Mouse (Mus musculus): ENCODE results near the gene 1600002K03Rik.

Gene 1600002K03Rik

GRCm38 (mm10) chr10:80167460-80168037 lies 5.2 kb upstream of the 1600002K03Rik start:
- DNase-seq (ENCODE audit: low spot score in 2 of 2): peak; percentile 96 to 97

DNA sequence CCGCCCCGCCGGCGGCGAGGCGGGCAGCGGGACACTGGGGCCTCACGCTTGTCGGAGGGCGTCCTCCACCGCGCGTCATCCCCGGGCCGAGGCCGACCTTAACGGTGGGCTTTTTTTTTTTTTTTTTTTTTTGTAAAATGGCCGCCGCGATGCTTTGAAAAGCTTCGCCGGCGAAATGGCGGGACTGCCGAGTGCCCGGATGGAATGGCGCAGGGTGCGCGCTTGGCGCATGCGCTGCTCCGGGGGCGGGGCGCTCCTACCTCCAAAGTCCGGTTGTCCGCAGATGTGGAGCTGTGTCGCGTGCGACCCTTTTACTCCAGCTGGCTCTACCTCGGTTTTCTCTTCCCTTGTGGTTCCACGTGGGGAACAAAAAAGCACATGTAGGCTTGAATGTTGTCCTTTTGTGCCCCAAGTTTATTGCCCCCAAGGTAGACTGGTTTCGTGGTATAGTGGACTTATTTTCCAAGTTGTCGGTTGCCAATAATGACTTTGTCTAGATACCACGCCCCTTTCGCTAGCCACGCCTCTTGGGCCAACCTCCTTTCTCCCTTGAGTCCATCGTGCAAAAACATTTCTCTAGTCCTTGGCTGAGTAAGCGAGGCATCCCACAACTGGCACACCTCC lies 4.6 kb upstream of the 1600002K03Rik start:
- DNase-seq (ENCODE audit: low spot score in 2 of 2): peak; percentile 82 to 89

DNA sequence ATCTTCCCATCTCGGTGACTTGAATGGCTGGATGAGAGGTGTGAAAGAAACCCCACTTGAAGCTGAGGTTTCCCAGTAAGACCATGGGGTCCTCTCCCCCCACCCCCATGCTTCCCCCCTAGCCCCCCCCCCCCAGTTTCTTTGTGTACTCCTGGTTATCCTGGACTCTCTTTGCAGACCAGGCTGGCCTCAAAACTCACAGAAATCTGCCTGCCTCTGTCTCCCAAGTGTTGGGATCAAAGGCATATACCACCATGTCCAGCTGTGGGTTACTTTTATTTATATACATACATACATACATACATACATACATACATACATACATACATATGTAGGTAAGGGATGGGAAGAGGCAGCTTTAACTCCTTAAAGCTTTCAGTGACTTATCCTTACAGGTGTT lies 3.7 kb upstream of the 1600002K03Rik start:
- DNase-seq (ENCODE audit: low spot score in 2 of 2): no peak

GRCm38 (mm10) chr10:80169651-80170050 lies 3.1 kb upstream of the 1600002K03Rik start:
- DNase-seq (ENCODE audit: low spot score in 2 of 2): no peak

DNA sequence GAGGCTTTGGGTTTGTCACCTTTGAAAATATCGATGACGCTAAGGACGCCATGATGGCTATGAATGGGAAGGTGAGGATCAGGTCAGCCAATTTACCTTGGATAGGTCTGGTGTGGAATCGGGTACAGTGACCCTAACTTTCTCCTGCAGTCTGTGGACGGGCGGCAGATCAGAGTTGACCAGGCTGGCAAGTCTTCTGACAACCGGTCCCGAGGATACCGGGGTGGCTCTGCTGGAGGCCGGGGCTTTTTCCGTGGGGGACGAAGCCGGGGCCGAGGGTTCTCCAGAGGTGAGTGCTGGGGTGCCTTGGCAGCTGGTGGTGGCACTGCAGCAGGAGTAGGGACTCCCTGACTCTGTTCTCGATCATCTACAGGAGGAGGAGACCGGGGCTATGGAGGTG lies 2.7 kb upstream of the 1600002K03Rik start:
- no peak for DNase-seq (ENCODE audit: low spot score in 2 of 2)

DNA sequence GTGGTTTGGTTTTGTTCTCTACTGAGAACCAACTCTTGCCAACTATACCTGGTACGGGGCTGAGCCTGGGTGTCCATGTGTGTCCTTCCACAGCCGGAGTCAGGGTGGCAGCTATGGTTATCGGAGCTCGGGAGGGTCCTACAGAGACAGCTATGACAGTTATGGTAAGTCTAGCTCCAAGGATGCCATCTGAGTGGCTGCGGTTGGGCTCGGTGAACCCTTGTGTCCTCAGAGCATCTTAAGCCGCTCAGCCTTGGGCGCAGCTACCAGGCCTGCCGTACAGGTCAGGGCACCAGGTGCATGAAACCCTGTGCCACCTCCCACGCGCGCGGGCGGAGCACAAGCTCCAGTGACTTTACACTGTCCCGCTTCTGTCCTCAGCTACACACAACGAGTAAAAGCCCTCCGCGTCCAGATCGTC lies 2.1 kb upstream of the 1600002K03Rik start:
- DNase-seq (ENCODE audit: low spot score in 2 of 2): no peak

DNA sequence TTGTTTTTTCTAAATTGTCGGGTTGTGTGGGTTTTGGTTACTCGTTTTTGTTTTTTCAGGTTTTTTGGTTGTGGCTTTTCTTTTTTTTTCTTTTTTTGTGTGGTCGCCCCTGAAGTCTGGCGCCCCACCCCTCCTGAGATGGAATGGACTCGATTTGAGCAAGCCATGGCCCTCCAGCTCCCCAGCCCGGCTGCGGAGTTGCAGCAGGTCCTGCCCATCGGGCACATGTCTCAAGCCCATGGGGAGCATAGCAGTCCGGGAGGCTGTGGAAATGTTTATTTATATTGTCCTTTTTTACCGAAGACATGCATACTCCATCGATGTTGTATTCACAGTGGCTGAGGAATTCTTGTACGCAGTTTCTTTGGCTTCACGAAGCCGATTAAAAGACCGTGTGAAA lies 1.5 kb upstream of the 1600002K03Rik start:
- no peak for DNase-seq (ENCODE audit: low spot score in 2 of 2)

DNA sequence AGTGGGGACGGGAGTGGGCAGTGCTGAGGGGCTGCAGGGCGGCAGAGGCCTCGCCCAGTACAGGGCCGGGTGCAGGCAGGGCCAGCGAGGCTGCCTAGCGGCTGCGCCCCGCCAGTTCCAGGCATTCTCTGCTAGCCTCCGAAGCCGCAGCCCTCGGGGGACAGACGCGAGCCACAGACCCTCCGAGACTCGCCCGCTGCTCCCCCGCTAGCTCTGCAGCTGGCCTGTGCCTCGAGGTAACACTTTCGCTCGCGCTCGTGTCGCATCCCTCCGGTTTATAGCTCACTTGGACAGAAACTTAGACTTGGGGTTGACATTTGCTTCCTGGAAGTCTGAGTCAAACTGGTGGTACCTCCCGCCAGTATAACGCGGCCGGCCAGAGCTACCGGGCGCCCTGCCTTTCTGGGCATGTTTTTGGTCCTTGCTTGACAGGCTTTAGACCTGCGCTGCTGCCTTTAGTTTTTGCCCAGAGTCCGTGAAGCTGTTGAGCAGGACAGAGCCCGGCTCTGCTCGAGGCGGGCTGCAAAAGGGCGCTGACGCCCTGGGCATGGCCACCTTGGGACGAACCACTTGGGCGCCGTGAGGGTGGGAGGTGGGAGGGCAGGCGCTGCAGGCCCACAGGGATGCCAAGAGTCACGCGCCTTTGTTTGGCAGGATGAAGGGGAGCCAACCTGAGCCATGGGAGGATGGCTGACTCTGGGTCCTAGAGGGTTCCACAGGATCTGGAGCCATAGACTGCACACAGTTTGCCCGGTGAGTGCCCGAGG lies 801 bp upstream of the 1600002K03Rik start:
- no peak for DNase-seq (ENCODE audit: low spot score in 2 of 2)

DNA sequence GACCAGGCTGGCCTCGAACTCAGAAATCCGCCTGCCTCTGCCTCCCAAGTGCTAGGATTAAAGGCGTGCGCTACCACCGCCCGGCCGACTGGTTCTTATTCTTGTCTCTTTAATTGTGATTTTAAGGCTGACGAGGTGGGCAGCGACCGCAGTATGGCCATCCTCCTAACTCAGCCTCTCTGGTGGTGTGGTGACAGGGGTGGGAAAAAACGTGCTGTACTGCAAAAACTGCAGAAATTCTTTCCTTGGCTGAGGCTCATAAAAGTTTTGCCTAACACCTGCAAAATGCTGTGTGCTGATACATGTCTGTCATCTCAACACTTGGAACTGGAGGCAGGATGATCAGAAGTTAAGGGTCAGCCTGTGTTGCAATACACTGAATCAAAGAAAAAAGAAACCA lies 614 bp downstream of the 1600002K03Rik start:
- DNase-seq (ENCODE audit: low spot score in 2 of 2): no peak

GRCm38 (mm10) chr10:80173955-80174640 lies 1.4 kb downstream of the 1600002K03Rik start:
- DNase-seq (ENCODE audit: low spot score in 2 of 2): no peak

DNA sequence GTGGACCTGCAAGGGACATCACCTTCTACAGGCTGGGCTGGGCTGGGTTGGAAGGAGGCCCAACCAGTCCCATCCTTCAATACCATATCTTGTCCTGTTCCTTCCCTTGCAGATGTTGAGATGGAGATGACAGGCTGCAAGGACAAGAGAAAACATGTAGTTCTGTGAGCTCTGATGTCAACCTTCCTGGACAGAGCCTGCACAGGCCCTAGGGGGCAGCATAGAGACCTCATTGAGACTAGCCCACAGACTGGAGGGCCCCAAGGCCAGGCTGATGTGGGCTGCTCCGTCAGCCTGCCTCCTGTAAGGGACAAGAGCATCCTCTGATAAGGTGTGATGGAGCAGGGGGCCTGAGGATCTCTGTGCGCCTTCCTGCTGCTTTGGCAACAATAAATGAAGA lies 2.0 kb downstream of the 1600002K03Rik start:
- no peak for DNase-seq (ENCODE audit: low spot score in 2 of 2)

DNA sequence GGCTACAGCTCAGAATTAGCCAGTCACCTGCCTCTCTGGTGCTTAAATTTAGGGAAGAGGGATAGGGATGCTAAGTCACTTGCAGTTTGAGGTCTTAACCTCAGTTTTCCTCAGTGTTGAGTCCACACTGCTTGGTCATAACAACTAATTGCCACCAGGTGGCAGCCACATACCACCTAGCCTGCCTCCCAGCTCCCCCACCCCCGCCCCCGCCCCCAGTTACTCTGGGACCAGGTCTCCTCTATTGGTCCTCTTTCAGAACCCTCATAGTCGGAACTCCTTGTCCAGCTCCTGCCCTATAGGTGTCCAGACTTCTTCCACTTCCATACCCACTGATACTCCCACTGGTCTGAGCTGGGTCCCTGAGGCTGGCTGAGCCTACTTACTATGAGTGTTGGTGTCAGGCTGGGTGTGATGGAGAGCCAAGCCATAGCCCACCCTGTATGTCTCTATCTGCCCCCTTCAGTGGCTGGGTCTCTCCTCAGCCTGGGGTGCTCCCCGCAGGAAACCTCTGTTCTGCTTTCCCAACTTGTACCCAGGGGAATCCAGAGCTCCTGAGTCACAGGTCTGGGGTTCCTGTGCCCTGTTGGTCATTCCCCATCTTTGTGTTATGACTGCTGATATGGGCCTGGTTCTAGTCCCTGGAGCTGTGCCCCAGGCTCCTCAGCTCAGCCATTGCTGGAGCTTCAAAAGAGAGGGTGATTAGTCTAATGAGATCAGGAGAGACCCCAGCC lies 3.0 kb downstream of the 1600002K03Rik start:
- DNase-seq (ENCODE audit: low spot score in 2 of 2): no peak

GRCm38 (mm10) chr10:80176270-80176834 lies 3.6 kb downstream of the 1600002K03Rik start:
- DNase-seq (ENCODE audit: low spot score in 2 of 2): no peak

GRCm38 (mm10) chr10:80177441-80178279 lies 4.9 kb downstream of the 1600002K03Rik start:
- DNase-seq (ENCODE audit: low spot score in 2 of 2): no peak

DNA sequence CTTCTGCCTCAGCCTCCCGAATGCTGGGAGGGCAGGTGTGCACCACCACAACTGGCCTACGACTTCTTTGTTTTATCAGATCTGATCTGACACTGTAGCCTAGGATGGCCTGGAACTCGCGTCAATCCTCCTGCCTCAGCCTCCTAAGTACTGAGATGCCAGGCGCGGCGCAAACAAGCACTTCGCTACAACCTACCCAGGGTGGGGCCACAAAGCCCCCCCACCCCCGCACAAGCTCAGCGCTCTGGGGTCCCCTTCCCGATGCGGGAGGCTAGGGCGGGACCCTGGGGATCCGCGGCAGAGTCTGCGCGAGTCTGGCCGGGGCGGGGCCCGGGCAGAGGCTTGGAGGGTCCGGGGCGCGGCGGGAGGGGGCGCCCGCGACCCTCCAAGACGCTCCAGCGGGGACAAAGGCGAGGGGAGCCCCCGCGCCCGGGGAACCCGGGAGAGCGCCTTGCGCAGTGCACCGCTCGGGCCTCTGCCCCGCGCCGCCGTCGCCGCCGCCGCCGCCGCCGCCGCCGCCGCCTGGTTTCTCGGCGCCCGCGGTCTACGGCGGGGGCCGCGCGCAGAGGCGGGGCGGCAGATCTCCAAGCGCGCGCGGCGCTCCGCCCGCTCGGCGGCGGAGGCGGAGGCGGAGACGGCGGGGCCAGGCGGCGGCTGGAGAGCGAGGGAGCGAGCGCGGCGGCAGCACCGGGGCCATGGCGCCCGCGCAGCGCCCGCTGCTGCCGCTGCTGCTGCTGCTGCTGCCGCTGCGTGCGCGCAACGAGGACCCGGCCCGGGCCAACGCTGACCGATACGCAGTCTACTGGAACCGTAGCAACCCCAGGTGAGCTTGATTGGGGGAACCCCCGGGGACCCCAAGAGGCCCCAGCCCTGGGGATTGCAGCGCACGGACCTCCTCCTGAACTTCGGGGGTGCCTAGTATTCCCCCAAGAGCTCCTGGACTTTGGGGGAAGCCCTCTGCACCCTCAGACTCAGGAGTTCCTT lies 6.6 kb downstream of the 1600002K03Rik start, which contains the start of gene Efna2:
Efna2 (plus strand) TSS at position 415 of the 984 bp plus-strand sequence.
- no peak for DNase-seq (ENCODE audit: low spot score in 2 of 2)

- DNase-seq (ENCODE audit: low spot score in 2 of 2): no peak
These were observed 7.5 kb downstream of the 1600002K03Rik start for GRCm38 (mm10) chr10:80180288-80180687.

- DNase-seq (ENCODE audit: low spot score in 2 of 2): no peak
These were observed 8.1 kb downstream of the 1600002K03Rik start for GRCm38 (mm10) chr10:80180823-80181222.

DNA sequence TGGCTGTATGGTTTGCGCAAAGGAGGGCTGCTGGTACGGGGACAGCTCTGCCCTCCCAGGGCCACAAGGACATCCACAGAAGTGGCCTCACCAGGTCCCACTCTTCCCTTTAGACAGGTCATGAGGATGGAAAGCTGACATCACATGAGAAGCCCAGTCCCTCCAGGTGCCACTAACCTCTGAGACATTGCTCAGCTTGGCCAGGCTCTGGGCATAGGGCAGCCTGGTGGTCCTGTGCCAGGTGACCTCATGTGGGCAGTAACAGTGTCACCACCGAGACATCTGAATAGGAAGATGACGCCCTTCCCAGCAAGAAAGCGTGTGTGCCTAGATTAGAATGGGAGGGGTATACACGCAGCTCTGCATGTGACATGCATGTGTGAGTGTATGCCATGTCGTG lies 9.8 kb downstream of the 1600002K03Rik start:
- no peak for DNase-seq (ENCODE audit: low spot score in 2 of 2)

DNA sequence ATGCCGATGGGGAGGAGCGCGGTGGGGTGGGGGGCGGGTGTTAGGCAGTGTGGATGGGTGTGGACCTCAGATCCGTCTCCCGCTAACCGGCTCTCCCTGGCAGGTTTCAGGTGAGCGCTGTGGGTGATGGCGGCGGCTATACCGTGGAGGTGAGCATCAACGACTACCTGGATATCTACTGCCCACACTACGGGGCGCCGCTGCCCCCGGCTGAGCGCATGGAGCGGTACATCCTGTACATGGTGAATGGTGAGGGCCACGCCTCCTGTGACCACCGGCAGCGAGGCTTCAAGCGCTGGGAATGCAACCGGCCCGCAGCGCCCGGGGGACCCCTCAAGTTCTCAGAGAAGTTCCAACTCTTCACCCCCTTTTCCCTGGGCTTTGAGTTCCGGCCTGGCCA lies 13.9 kb downstream of the 1600002K03Rik start:
- DNase-seq (ENCODE audit: low spot score in 2 of 2): no peak

All from right cerebral cortex, postnatal 36 days (tissue).